Mouse (Mus musculus): Measurements from ENCODE around the gene Gsdme.

DNA sequence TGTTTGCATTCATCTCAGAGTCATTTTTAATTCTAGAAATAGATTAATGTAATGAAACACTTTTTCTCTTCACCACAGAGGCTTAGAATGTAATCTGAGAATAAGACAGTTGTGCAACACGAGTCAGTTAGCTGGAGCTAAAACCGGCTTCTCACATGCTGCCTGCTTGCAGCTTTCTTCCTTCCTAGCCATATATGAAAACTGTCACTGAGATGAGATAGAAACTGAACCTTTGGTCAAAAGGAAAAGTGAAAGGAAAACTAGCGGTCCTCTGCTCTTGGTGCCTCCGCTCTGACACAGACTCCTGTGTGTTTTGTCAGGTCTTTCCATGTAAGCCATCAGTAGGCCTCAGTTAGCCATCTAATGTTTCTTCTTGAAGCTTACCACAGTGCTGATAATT is 75.7 kb downstream of the Gsdme start:
- TF ChIP-seq CTCF (IDR thresholded peaks at IDR 0.05; ENCODE audit: low read depth) (no peak), EP300 (IDR thresholded peaks at IDR 0.05; ENCODE audit: low read depth) (no peak)
